Mouse (Mus musculus) splenic B cell, adult 2 months (primary cell): Measurements from ENCODE around the gene Capn13.
"Not testable (repeated sequence)": the region's sequence is repeated elsewhere in the genome, so short reads cannot be mapped to it uniquely, and the experiment has no call there.

Experiments
- DNase-seq: peaks from one replicate; pipeline ENCODE4 v3.0.0-alpha.2; 2011; ENCODE audit warnings: low read depth, low spot score
- H3K27me3 ChIP-seq: 2 replicates; pipeline ENCODE4 v1.6.1; 2012; ENCODE audit warnings: mild to moderate bottlenecking, low read length, moderate library complexity, mixed read lengths; ENCODE audit not compliant: control insufficient read depth, poor library complexity, insufficient read depth, severe bottlenecking
- H3K36me3 ChIP-seq: 2 replicates; pipeline ENCODE4 v1.6.1; 2012; ENCODE audit warnings: mild to moderate bottlenecking, low read length, moderate library complexity, mixed read lengths; ENCODE audit not compliant: control insufficient read depth, poor library complexity, insufficient read depth, severe bottlenecking

Capn13 gene

DNA sequence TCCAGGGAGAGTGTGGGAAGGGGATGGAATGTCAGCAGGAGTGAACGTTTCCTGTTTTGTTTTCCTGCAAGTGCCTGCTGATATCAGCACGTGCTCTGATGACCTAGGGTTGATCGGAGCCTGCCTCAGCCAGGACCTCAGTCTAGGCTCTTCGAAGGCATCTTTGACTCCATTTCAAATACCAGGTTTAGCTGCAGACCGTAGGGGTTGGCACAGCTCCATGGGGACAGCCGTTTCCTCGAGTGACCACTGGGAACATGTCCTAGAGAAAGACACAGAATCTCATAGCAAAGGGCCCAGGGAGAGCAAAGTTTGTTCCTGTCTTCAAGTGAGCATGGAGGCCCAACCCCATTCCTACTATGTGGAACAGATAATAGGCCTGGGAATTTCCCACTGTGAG lies 94.0 kb downstream of the Capn13 start:
- Histone ChIP-seq H3K36me3 (no peaks in the 10 kb centered on the region), H3K27me3 (no peaks in the 10 kb centered on the region)
- DNase-seq = no peak

DNA sequence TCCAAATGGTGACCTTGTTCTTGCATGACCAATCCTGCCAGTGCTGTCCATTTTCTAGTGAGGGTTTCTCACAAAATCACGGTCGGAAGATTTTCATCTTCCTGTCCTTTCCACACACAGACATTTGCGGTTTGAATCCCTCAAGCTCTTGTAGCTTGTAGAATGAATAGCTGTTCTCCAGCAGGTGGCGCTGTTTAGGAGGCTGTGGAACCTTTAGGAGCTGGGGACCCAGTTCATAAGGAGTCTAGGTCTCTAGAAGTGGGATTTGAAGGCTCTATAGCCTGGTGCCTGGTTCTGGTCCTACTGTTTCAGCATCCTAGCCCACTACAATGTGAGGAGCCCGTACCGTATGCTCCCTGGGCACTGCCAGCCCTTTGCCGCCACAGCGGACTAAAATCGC lies 95.0 kb downstream of the Capn13 start:
- H3K27me3 ChIP-seq = no peaks in the 10 kb centered on the region

DNA sequence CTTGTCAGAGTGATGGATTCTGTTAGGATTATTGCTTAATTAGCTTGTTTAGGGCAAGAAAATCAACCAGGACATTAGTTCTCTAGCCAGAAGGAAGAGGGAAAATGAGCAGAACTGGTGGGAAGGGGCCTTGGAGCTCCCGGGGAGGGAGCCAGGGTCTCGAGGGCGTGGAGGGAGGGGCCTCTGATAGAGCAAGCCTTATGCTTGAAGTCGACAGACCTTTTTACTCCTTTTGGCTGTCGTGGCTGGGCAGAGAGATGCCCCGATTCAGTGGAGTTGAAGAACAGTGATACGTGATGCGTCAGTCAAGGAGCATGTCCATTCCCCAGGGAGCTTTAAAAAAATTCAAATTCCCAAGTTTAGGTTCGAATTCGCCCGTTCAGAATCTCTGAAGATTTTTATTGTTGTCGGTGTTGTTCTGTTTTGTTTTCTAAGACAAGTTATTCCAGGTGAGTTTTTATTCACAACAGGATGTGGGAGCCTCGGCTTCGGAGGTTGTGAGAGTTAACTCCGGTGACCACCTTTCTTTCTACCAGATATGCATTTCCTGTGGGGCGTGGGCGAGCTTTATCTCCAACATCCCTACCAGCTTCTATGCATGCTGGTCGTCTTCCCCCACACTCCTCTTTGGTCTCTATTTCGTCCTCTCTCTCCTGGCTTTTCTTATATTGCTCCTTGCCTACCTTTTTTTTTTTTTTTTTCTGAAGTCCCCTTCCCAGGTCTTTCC lies 96.4 kb downstream of the Capn13 start:
- H3K27me3 ChIP-seq = no peaks in the 10 kb centered on the region
- no peak for DNase-seq
- H3K36me3 ChIP-seq = no peaks in the 10 kb centered on the region

More for the DNA sequence above, 95.0 kb downstream of the Capn13 start:
- no peaks in the 10 kb centered on the region for H3K36me3 ChIP-seq
- DNase-seq = peak; percentile 81

DNA sequence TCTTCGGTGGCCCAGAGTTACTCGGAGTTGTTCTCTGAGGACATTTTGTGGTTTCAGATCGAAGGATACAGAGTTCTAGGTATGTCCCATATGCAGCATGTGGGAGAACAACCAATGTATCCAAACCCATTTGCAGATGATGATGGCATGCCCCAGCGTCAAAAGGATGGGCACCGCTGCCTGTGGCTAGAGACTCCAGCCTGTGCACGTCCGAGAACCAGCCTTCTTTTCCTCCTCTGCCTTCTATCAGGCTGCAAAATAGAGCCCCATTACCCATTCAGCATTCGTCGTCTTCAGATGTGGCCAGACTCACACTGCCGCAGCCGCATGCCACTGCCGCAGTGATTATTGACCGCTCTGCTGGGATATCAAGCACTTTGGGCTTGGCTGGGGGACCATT lies 97.0 kb downstream of the Capn13 start:
- H3K27me3 ChIP-seq = no peaks in the 10 kb centered on the region
- no peaks in the 10 kb centered on the region for H3K36me3 ChIP-seq
- no peak for DNase-seq

DNA sequence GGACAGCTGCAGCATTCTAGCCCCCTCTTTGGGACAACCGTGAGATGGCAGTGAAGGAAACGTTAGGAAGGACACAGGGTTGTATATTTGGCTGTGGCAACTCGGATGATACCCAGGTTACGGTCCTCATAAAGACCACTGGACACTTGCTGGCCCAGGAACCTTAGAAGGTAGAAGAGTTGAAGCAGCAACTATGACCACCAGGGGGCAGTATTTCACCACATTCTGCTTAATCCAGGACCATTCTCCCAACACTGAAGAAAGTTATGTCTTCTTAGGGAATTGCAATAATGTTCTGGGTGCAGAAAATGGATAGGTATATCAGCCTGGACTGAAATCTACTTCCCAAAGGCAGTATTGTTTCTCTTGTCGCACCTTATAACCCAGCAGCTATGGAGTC lies 97.4 kb downstream of the Capn13 start:
- DNase-seq = peak; percentile 85
- Histone ChIP-seq H3K27me3 (no peaks in the 10 kb centered on the region), H3K36me3 (no peaks in the 10 kb centered on the region)

DNA sequence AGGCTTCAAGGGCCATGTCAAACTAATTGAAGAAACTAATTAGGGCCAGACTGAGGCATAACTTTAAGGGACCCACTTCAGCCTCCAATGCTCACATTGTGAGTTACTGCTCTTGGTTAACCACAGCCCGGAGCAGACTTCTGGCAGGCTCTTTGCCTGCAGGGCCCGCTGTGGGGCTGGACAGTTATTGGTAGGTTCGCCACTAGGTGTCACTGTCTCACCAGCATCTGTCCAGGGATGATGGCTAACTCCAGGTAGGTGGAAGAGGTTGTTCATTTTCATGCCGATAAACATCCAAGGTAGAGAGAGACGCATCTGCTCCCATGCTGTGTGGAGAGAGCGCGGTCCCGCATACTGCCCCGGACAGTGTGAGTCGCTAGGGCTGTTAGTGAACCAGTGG lies 98.6 kb downstream of the Capn13 start:
- no peaks in the 10 kb centered on the region for H3K36me3 ChIP-seq
- DNase-seq = peak; percentile 92
- no peaks in the 10 kb centered on the region for H3K27me3 ChIP-seq

DNA sequence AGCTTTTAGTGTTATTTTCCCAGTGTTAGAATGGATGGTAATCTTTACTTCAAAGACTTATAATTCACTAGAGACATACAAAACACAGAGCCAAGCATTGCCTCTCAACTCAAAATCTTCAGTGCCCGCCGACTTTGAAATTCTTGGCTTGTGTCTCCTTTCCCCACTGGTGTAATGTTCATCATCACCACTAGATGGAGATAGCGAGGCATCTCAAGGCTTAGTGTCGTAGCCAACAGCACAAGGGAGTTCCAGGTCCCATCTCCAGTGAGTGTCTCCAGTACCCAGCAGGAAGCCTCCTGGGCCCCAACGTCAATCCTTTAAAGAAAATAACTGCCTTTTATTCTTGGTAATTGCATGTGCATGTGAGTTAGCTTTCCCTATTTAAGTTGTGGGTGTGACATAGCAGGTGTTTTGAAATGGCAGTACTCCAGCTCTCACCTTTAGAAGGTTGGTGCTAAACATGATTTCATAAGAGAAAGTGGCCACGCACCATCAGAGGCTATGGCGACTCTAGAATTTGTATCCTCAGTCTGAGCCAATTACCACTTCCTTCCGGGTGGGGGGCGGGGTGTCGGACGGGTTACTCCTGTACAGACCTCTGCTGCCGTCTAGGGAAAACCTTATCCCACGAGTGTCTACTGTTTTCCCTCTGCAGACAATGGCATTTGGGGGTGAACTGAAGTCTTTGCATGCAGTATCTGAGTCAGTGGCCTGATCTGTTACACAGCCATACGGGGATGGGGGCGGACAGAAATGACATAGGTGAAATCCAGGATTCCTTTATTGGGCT lies 99.2 kb downstream of the Capn13 start:
- Histone ChIP-seq H3K36me3 (no peaks in the 10 kb centered on the region), H3K27me3 (no peaks in the 10 kb centered on the region)
- peak; percentile 89 for DNase-seq

DNA sequence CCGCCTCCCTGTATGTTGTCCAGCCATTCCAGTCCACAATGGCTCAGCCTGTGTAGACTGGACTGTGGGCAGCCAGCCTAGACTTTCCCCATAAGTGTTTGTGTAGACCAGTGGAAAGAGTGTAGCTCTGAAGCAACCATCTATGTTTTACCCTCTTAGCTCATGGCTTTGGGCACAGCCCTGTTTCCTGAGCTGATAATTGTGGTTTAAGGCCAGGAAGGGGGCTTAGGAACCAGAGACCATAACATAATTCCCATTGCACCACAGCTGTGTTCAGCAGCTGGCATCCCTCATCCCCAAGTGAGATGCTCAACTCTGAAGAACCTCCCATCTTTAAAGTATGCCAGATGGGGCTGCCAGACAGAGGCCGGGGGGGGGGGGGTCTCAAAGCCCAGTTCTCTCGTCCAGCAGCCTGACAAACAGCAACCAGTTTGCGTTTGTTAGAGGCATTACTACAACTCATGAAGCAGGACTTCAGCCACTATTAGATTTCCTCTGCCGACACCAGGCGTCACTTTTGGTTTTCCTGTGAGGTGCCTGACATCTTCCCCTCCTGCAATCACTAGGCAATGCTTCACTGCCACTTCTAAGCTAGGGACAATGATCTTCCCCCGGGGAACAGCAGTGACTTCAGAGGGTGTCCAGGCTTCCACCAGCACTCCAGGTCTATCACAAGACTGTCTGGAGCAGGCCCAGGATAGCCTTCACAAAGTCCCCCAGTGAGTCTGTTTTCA lies 100.4 kb downstream of the Capn13 start:
- no peaks in the 10 kb centered on the region for H3K27me3 ChIP-seq
- no peak for DNase-seq
- H3K36me3 ChIP-seq = no peaks in the 10 kb centered on the region

DNA sequence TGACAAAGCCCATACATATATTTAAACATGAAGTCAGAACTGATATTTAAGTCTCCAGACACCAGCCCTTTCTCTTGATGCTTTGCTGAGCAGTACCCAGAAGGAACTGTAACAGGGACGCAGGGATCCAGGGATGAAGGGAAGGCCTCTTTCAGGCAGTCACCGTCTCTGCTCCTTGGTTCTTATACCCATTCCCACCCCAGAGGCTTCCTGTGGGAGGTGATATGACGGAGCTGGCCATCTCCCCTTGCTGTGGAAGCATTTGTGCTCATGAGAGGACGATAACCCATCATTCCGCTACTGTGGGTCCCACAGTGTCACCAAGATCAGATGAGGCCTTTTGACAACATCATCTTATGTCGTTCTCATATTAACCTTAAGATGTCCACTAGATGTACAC lies 101.7 kb downstream of the Capn13 start:
- DNase-seq = no peak
- H3K36me3 ChIP-seq = no peaks in the 10 kb centered on the region
- no peaks in the 10 kb centered on the region for H3K27me3 ChIP-seq

DNA sequence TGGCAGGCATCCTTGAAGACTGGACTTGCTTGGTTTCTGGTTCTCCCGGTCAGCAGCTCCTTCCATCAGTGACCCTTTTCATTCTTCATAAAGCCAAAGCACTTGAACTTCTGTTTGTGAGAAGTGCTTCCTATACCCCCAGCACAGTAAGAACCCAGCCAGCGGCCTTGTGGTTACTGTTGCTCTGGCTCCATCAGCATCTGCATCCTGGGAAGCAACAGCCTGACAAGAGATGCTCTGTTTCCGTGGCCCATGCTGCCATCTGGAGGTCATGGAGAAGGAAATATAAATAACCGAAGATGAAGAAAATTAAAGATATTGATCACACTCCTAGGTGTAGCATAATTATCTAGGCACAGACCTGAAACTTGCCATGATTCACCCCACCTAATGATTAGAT lies 103.8 kb downstream of the Capn13 start:
- no peaks in the 10 kb centered on the region for H3K27me3 ChIP-seq
- H3K36me3 ChIP-seq = no peaks in the 10 kb centered on the region
- peak; percentile 76 for DNase-seq

DNA sequence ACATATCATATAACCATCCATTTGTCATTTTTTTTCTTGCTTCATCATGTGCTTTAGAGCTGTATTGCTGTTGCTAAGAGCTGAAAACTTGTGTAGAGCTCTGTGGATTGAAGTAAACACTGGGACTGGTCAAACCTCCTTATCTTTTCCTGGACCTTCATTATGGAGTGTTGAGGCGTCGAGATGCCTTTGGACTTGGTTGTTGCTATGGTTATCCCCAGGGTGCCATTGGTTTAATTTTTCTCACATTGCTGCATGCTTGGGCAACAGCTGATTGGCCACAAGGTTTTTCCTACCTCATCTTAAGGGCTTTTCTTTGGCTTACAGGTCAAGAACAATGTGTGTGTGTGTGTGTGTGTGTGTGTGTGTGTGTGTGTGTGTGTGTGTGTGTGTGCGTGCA lies 107.4 kb downstream of the Capn13 start:
- no peaks in the 10 kb centered on the region for H3K27me3 ChIP-seq
- DNase-seq = no peak

DNA sequence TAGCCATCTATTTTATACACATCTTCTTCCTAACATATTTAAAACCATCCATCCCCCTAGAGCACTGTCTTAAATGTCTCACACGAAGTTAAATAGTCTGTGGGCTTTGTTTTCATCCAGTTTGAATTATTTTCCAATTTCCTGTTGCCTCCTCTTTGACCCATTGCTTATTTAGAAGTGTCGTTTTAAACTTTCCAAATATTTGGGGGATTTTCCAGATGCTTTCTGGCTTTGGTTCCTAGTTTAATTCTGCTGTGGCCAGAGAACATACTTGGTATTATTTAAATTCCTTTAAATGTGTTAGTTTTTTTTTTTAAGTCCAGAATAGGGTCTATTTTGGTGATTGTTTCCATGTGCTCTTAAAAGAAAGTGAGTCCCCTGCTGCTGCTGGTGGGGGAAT lies 116.4 kb downstream of the Capn13 start:
- no peak for DNase-seq
- H3K36me3 ChIP-seq = no peaks in the 10 kb centered on the region
- no peaks in the 10 kb centered on the region for H3K27me3 ChIP-seq

More for the DNA sequence above, 107.4 kb downstream of the Capn13 start:
- no peaks in the 10 kb centered on the region for H3K36me3 ChIP-seq

DNA sequence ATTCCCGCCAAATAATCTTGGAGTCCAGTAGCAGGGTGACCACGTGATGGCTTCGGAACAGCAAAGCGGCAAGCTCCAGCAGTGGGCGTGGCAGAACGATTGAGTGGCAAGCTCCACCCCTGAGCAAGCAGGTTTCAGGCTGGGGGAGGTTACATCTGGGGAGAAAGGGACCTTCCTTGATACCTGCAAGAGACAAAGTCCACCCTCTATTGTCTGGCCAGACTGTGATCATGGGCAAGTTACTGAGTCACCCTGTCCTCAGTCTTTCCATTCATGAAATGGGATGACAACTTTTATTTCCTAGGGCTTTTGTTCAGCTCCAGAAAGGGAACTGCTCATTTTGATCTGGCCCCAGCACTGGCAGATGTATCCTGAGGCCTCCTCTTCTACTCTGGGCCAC lies 118.0 kb downstream of the Capn13 start:
- not testable (repeated sequence) for H3K36me3 ChIP-seq, H3K27me3 ChIP-seq, DNase-seq

DNA sequence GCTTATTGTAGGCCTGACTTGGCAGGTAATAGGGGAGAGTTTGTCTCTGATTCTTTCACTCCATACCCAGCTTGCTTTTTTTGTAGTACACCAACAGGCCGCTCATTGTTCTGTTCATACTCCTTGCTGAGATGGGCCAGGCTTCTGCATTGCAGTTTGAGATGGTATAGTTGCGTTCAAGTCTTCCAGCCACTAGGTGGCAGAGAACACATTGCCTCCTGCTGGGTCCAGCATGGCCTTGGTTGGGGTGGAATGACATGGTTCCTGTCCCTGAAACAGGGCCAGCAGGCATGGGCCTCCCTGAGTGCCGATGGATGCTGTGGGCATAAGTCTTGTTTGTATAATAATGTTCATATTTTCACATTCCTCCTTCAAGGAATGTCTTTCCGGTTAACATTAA lies 122.9 kb downstream of the Capn13 start:
- Histone ChIP-seq H3K27me3 (no peaks in the 10 kb centered on the region), H3K36me3 (no peaks in the 10 kb centered on the region)
- DNase-seq = peak; percentile 53

DNA sequence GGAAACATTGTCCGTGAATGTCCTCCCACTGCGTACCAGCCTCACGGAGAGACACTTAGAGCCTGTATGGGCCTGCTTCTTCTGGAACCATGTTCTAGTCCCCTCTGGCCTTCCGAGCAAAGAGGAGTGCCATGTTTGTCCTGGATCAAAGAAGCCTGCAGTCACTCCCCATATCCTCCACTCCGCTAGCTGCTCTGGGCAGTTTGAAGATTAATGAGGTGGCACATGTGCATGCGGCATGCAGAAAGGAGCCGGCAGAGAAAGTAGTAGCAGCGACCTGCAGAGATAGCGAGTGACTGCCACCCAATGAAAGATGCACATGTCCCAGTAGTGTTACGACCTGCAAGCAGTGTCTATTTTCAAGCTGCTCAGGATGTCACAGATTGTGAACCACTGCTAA lies 125.6 kb downstream of the Capn13 start:
- no peaks in the 10 kb centered on the region for H3K27me3 ChIP-seq
- no peak for DNase-seq
- no peaks in the 10 kb centered on the region for H3K36me3 ChIP-seq
